Mouse (Mus musculus) embryonic facial prominence, embryonic 15.5 days (tissue): ENCODE results near the gene S1pr4. TPM values are rescaled to one million over a fixed set of nuclear protein-coding genes. Genes with fewer than 3 reads are reported as not detected.
A peak's percentile ranks its signal among the peaks of the same experiment; 100 is the strongest.

Experiments
- ATAC-seq: fragments of 200-750 bp; cut with Nextera tagmentation; 2 replicates; pipeline ENCODE4 v1.8.0; 2017; ENCODE audit warnings: low read depth, moderate TSS enrichment; ENCODE audit not compliant: insufficient number of reproducible peaks, low FRiP score, low TSS enrichment
- H3K27ac ChIP-seq: fragments of 300-500 bp; sonication (generic); replicated peaks from 2 replicates; pipeline ENCODE4 v1.5.1; 2015; ENCODE audit warnings: mild to moderate bottlenecking, inconsistent platforms
- H3K27me3 ChIP-seq: fragments of 300-500 bp; sonication (generic); 2 replicates; pipeline ENCODE4 v1.6.1; 2015; ENCODE audit warnings: inconsistent platforms
- H3K36me3 ChIP-seq: fragments of 300-500 bp; sonication (generic); 2 replicates; pipeline ENCODE4 v1.6.1; 2015; ENCODE audit warnings: mild to moderate bottlenecking, inconsistent platforms
- H3K4me1 ChIP-seq: fragments of 300-500 bp; sonication (generic); 2 replicates; pipeline ENCODE4 v1.6.1; 2015; ENCODE audit warnings: inconsistent platforms
- H3K4me2 ChIP-seq: fragments of 300-500 bp; sonication (generic); replicated peaks from 2 replicates; pipeline ENCODE4 v1.6.1; 2015; ENCODE audit warnings: mild to moderate bottlenecking, inconsistent platforms
- H3K4me3 ChIP-seq: fragments of 300-500 bp; sonication (generic); replicated peaks from 2 replicates; pipeline ENCODE4 v1.5.1; 2015; ENCODE audit warnings: mild to moderate bottlenecking, inconsistent platforms
- H3K9ac ChIP-seq: fragments of 300-500 bp; sonication (generic); 2 replicates; pipeline ENCODE4 v1.6.1; 2015; ENCODE audit warnings: inconsistent platforms
- H3K9me3 ChIP-seq: fragments of 300-500 bp; sonication (generic); replicated peaks from 2 replicates; pipeline ENCODE4 v1.6.1; 2016; ENCODE audit warnings: inconsistent platforms
- WGBS: fragments of 180-500 bp; shearing (Covaris S2); methylation state at CpG from one replicate; pipeline ENCODE4 v1.1.7; 2015; 5-methylcytosine and 5-hydroxymethylcytosine counted together
- polyA plus RNA-seq: library from polyadenylated mRNA; unstranded; fragments of >200 nt; fragmentation: Nextera tagmentation; extraction: Ambion mirVana; gene quantifications from 2 replicates; pipeline ENCODE4 v1.2.1, GENCODE M21; 2015

S1pr4 gene
- polyA plus RNA-seq, 1 experiment from 2014 or later: 1.1 TPM

GRCm38 (mm10) chr10:81492606-81493240 is 7.2 kb downstream of the S1pr4 start:
- WGBS: 73% methylated on average over 11 of the region's 11 CpGs
- Histone ChIP-seq H3K4me2 (no peak overlapping the region), H3K9ac (no peak overlapping the region), H3K36me3 (peaks cover 60% of the 10 kb centered on the region), H3K4me1 (peaks cover 25% of the 10 kb centered on the region), H3K27ac (no peak overlapping the region), H3K4me3 (no peak overlapping the region), H3K27me3 (no peaks in the 10 kb centered on the region), H3K9me3 (no peaks in the 10 kb centered on the region)
- ATAC-seq: no peak

- no peak for ATAC-seq
- H3K27me3 ChIP-seq: no peaks in the 10 kb centered on the region
- 84% methylated on average over 9 of the region's 9 CpGs for WGBS
- no peak overlapping the region for H3K4me2 ChIP-seq
- H3K9me3 ChIP-seq: no peaks in the 10 kb centered on the region
- H3K9ac ChIP-seq: no peak overlapping the region
- H3K27ac ChIP-seq: no peak overlapping the region
- H3K36me3 ChIP-seq: peaks cover 77% of the 10 kb centered on the region
- peaks cover 20% of the 10 kb centered on the region for H3K4me1 ChIP-seq
- no peak overlapping the region for H3K4me3 ChIP-seq
Measured at GRCm38 (mm10) chr10:81491018-81491417, 8.9 kb downstream of the S1pr4 start.

GRCm38 (mm10) chr10:81489941-81490340 is 10.0 kb downstream of the S1pr4 start:
- H3K9me3 ChIP-seq: no peaks in the 10 kb centered on the region
- H3K36me3 ChIP-seq: peaks cover 78% of the 10 kb centered on the region
- no peak overlapping the region for H3K27ac ChIP-seq
- H3K4me3 ChIP-seq: no peak overlapping the region
- H3K4me1 ChIP-seq: peaks cover 13% of the 10 kb centered on the region
- no peak overlapping the region for H3K4me2 ChIP-seq
- ATAC-seq: no peak
- no peak overlapping the region for H3K9ac ChIP-seq
- H3K27me3 ChIP-seq: no peaks in the 10 kb centered on the region
- WGBS: 84% methylated on average over 14 of the region's 14 CpGs

GRCm38 (mm10) chr10:81488081-81488480 is 11.9 kb downstream of the S1pr4 start:
- Histone ChIP-seq H3K4me1 (no peaks in the 10 kb centered on the region), H3K36me3 (peaks cover 71% of the 10 kb centered on the region), H3K4me2 (no peak overlapping the region), H3K9me3 (no peaks in the 10 kb centered on the region), H3K9ac (no peak overlapping the region), H3K4me3 (no peak overlapping the region), H3K27me3 (no peaks in the 10 kb centered on the region), H3K27ac (no peak overlapping the region)
- WGBS: 85% methylated on average over 11 of the region's 11 CpGs
- ATAC-seq: no peak

GRCm38 (mm10) chr10:81486496-81486895 is 13.4 kb downstream of the S1pr4 start:
- no peak overlapping the region for H3K27ac ChIP-seq
- WGBS: 79% methylated on average over 10 of the region's 10 CpGs
- H3K27me3 ChIP-seq: peaks cover 9% of the 10 kb centered on the region
- no peak overlapping the region for H3K9ac ChIP-seq
- H3K9me3 ChIP-seq: no peaks in the 10 kb centered on the region
- H3K4me3 ChIP-seq: no peak overlapping the region
- ATAC-seq: no peak
- peaks cover 14% of the 10 kb centered on the region for H3K4me1 ChIP-seq
- H3K4me2 ChIP-seq: no peak overlapping the region
- peaks cover 55% of the 10 kb centered on the region for H3K36me3 ChIP-seq

GRCm38 (mm10) chr10:81485479-81486018 is 14.4 kb downstream of the S1pr4 start:
- peaks cover 46% of the 10 kb centered on the region for H3K36me3 ChIP-seq
- ATAC-seq: no peak
- H3K27me3 ChIP-seq: peaks cover 19% of the 10 kb centered on the region
- no peak overlapping the region for H3K9ac ChIP-seq
- H3K27ac ChIP-seq: no peak overlapping the region
- no peak overlapping the region for H3K4me2 ChIP-seq
- peaks cover 15% of the 10 kb centered on the region for H3K4me1 ChIP-seq
- H3K4me3 ChIP-seq: no peak overlapping the region
- no peaks in the 10 kb centered on the region for H3K9me3 ChIP-seq
- 68% methylated on average over 7 of the region's 7 CpGs for WGBS

- Histone ChIP-seq H3K4me3 (no peak overlapping the region), H3K27me3 (peaks cover 24% of the 10 kb centered on the region), H3K9ac (no peak overlapping the region), H3K36me3 (peaks cover 41% of the 10 kb centered on the region), H3K4me1 (peaks cover 15% of the 10 kb centered on the region), H3K9me3 (no peaks in the 10 kb centered on the region), H3K4me2 (no peak overlapping the region), H3K27ac (no peak overlapping the region)
- WGBS: 25% methylated on average over 2 of the region's 2 CpGs
- no peak for ATAC-seq
Measured at GRCm38 (mm10) chr10:81485060-81485449, 14.9 kb downstream of the S1pr4 start.

- H3K9me3 ChIP-seq: no peaks in the 10 kb centered on the region
- ATAC-seq: no peak
- 64% methylated on average over 6 of the region's 6 CpGs for WGBS
- no peak overlapping the region for H3K4me3 ChIP-seq
- peaks cover 26% of the 10 kb centered on the region for H3K27me3 ChIP-seq
- no peak overlapping the region for H3K9ac ChIP-seq
- peaks cover 36% of the 10 kb centered on the region for H3K36me3 ChIP-seq
- H3K4me1 ChIP-seq: peaks cover 15% of the 10 kb centered on the region
- H3K4me2 ChIP-seq: no peak overlapping the region
- no peak overlapping the region for H3K27ac ChIP-seq
Measured at GRCm38 (mm10) chr10:81484441-81485059, 15.4 kb downstream of the S1pr4 start.

GRCm38 (mm10) chr10:81483983-81484382 is 15.9 kb downstream of the S1pr4 start:
- H3K27me3 ChIP-seq: peaks cover 26% of the 10 kb centered on the region

GRCm38 (mm10) chr10:81482533-81482889 is 17.4 kb downstream of the S1pr4 start, which contains the start of gene Celf5:
Gene Celf5 (minus strand): TSS chr10:81482709.
- H3K9ac ChIP-seq: peak within 1 kb of the TSS; percentile 29
- peak; percentile 22; the same call in 1 of the 2 replicates for ATAC-seq
- under 1% methylated on average over 36 of the region's 36 CpGs for WGBS

More at GRCm38 (mm10) chr10:81483983-81484382, 15.9 kb downstream of the S1pr4 start:
- Histone ChIP-seq H3K4me1 (peaks cover 15% of the 10 kb centered on the region), H3K9me3 (no peaks in the 10 kb centered on the region), H3K4me2 (no peak overlapping the region), H3K27ac (no peak overlapping the region), H3K9ac (no peak overlapping the region), H3K4me3 (no peak overlapping the region), H3K36me3 (peaks cover 31% of the 10 kb centered on the region)
- ATAC-seq: no peak
- 19% methylated on average over 9 of the region's 9 CpGs for WGBS

GRCm38 (mm10) chr10:81481605-81482532 is 18.1 kb downstream of the S1pr4 start:
- Histone ChIP-seq H3K4me3 (peak overlapping the region; percentile 51), H3K27me3 (peaks cover 39% of the 10 kb centered on the region), H3K9me3 (no peaks in the 10 kb centered on the region), H3K4me1 (peaks cover 22% of the 10 kb centered on the region), H3K4me2 (peak overlapping the region; percentile 84), H3K9ac (peak overlapping the region; percentile 29), H3K36me3 (peaks cover 10% of the 10 kb centered on the region), H3K27ac (no peak overlapping the region)
- ATAC-seq: no peak
- WGBS: 7% methylated on average over 35 of the region's 35 CpGs

More at GRCm38 (mm10) chr10:81482533-81482889, 17.4 kb downstream of the S1pr4 start, which contains the start of gene Celf5:
- H3K27ac ChIP-seq: no peak within 1 kb of the TSS
- H3K36me3 ChIP-seq: peaks cover 16% of the 10 kb centered on the region
- peak within 1 kb of the TSS; percentile 51 for H3K4me3 ChIP-seq
- peak within 1 kb of the TSS; percentile 84 for H3K4me2 ChIP-seq
- no peaks in the 10 kb centered on the region for H3K9me3 ChIP-seq
- peaks cover 32% of the 10 kb centered on the region for H3K27me3 ChIP-seq
- peaks cover 18% of the 10 kb centered on the region for H3K4me1 ChIP-seq
